Mouse (Mus musculus) left cerebral cortex, postnatal 4 days (tissue): ENCODE measurements at regions not wholly inside any gene's neighbourhood (a gene's known extent, or its start where the extent isn't known, plus 50 kb on each side); places are given as distances from the start of the nearest gene placed in this dataset.
A peak's percentile ranks its signal among the peaks of the same experiment; 100 is the strongest.

Experiments used
- DNase-seq: peaks from one replicate; pipeline ENCODE4 v3.0.0-alpha.2; 2022
- intact Hi-C: fragments of 180-260 bp; cut with DNase I; formaldehyde crosslinking; loops from one replicate; pipeline ENCODE4 v1.15.1; 2025

- intact Hi-C loops, result no loop called here
- no peak for DNase-seq
These were observed 114.8 kb upstream of the Vangl1 start for GRCm38 (mm10) chr3:102319331-102319730.

- DNase-seq, result no peak
- intact Hi-C loops, result no loop called here
These were observed 111.7 kb upstream of the Vangl1 start for GRCm38 (mm10) chr3:102316151-102316550.

DNA sequence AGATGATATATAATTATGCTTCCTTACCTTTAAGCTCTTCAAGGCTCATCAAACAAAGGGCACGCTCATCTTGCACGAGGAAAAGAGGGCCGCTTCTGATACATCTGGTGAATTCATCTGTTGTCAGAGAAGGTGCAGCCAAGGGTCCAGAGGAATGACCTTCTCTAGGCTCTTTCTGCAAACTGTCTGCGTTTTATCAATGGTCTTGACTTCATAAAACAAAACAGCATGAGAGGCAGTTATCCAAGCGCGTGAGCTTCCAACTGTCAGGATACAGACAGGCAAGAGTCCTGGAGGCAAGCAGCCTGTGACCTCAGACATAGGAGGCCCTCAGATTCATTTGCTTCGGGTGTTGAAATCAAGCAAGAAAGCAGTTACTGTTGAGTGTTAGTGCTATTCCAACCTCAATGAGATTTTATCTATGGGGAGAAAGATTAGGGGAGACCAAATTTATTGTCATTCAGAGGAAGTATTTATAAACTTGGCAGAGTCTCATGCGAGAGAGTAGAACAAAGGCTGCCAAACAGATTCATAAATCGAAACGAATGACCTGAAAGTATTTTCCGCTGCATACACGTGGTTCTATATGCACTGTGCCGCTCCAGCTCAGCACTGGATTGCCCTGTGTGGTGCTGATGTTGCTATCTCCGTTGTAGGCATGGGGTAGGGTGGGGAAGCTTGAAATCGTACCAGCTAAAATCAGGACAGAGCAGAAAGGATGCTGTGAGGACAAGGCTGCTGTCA lies 107.2 kb upstream of the Vangl1 start:
- no peak for DNase-seq
- intact Hi-C loops, result no loop called here

- DNase-seq, result no peak
- intact Hi-C loops, result no loop called here
These were observed 105.8 kb upstream of the Vangl1 start for GRCm38 (mm10) chr3:102310243-102310642.

- intact Hi-C loops, result no loop called here
- peak; percentile 79 for DNase-seq
These were observed 105.3 kb upstream of the Vangl1 start for GRCm38 (mm10) chr3:102309756-102310155.

- intact Hi-C loops, result no loop called here
- no peak for DNase-seq
These were observed 103.2 kb upstream of the Vangl1 start for GRCm38 (mm10) chr3:102307656-102308055.

DNA sequence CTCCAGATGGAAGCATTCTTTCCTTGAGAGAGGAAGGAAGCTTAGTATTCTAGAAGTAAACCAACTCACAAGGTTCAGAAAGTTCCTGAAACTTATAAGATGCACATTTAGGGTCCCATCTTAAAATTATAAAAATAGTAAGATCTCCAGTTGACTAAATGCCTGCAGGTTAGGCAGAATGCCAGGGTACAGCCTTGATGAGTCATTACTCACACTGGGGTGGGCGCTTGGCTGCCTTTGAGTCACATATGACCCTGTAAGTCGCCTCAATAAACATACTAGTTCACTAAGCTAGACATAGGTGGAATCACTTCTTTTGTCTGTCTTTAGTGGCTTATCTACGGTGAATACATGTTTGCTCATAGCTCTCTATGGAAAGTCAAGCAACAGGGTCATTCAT lies 87.9 kb upstream of the Vangl1 start:
- no peak for DNase-seq
- intact Hi-C loops, result no loop called here

GRCm38 (mm10) chr3:102281983-102282382 lies 77.5 kb upstream of the Vangl1 start:
- DNase-seq, result no peak
- intact Hi-C loops, result no loop called here

DNA sequence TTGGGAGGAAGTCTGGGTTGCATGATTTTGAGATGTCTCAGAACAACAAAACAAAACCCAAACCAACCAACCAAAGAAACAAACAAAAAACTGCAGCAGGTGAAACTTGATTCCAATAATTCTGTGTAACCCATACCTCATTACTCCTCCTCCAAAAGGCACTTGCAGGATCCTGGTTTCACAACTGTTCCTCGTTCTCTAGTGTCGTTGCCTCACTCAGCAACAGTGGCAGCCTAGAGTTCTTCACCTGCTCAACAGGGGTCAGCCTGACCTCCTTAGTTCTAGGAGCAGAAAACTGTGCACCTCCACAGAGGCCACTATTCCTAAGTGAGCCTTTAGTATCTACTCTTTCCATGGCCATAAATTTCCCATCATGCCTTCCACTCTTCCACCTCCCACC lies 72.3 kb upstream of the Vangl1 start:
- intact Hi-C loops, result no loop called here
- no peak for DNase-seq

DNA sequence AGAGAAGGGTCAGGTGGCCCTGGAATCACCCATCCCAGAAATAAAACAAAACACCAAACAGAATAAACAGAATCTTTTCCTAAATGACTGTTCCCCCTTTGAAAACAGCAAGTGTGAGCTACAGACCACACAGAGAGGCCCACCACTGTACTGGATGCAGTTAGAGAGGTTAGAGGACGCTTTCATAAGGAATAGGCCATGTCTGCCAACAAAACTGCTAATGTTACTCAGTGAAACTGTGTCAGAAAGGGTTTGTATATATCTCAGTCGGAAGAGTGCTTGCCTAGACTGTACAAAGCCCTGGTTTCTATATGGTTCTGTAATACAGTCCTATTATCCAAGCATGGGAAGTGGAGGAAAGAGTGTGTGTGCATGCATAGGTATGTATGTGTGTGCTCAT lies 71.8 kb upstream of the Vangl1 start:
- intact Hi-C loops, result no loop called here
- DNase-seq, result no peak

DNA sequence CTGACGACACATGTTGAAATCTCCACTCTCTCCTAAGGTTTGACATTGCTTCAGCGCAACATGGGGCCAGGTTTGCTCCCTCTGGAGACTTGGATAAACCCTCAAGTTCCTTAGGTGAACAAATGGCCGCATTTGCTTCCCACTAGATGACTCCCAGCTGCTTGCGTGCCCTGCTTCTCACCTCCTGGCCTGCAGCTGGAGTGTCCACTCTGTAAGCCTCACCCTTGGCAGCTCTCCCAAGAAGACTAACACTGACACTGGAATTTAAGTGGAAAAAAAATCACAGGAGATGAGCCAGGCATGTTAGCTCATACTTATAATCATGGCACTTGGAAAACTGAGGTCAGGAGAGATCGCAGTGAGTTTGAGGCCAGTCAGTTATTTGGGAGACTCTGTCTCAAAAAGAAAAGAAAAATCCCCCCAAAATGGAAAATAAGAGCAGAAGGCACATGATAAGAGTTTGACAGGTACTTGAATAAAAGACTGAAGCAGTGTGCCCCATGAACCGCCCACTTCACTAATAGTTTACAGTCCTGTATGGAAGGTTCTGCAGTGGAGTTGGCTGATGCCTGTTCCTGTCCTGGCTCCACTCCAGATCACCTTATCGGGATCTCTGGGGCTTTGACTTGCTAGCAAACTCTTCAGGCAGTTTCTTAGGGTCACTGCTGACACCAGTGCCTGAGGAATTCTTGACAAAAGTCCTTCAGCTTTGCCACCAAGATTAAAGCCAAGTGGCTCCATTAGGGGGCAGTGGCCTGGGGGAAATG lies 70.9 kb upstream of the Vangl1 start:
- no peak for DNase-seq
- intact Hi-C loops, result no loop called here

DNA sequence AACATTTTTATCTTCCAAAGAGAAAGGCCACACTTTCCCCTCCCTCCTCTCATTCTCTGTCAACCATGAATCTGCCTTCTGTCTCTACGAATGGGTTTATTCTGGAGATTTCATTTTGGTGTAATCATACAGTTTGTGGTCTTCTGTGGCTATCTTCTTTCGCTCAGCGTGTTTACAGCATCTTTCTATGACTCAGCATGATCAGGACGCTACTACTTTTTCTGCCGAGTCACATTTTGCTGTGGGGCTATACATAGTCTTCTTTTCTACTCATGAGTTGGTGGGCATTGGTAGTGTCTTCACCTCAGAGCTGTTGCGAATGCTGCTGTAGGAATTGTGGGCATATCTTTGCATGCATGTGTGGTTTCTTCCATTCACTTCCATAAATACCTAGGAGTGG lies 66.3 kb upstream of the Vangl1 start:
- intact Hi-C loops, result no loop called here
- DNase-seq, result no peak

GRCm38 (mm10) chr3:102270257-102270656 lies 65.8 kb upstream of the Vangl1 start:
- intact Hi-C loops, result no loop called here
- DNase-seq, result no peak

DNA sequence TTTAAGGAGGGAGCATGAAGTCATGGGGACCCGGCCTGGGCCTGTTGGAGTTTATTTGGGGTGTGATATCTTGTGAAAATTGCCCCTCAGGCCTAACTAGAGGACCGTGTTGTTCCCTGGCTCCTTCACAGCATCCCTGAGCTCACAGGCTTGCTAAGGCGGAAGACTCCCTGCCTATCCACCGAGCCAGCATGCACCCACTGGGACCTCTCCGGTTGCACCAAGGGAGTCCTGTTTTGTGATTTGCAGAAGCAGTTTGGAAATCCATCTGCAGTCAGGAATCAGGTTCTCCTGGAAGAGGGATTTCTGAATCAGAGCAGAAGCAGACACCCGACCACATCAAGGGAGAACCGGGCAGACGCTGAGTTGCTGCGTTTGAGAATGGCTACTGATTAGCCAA lies 61.6 kb upstream of the Vangl1 start:
- intact Hi-C loops, result no loop called here
- DNase-seq, result no peak

GRCm38 (mm10) chr3:102265146-102265545 lies 60.7 kb upstream of the Vangl1 start:
- DNase-seq, result no peak
- intact Hi-C loops, result no loop called here

GRCm38 (mm10) chr3:102263326-102263725 lies 58.8 kb upstream of the Vangl1 start:
- intact Hi-C loops, result no loop called here
- DNase-seq, result no peak

DNA sequence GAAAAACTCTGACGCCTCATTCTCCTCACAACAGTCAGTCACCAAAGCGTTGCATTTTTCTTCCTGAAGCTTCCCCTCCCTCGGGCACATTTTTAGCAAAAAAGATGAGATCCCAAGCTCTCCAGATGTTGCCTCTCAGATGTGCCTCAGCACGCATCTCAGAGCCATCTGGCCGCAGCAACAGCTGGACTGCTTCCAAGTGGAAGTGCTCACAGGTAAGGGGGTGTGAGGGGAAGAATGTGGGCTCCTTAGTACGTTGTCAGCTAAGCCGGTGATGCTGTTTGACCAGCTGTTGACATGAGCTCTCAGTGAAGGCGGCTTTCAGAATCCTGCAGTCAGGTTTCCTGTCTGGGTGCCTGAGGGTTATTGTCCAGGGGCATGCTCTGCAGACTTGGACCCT lies 58.2 kb upstream of the Vangl1 start:
- DNase-seq, result no peak
- intact Hi-C loops, result no loop called here

DNA sequence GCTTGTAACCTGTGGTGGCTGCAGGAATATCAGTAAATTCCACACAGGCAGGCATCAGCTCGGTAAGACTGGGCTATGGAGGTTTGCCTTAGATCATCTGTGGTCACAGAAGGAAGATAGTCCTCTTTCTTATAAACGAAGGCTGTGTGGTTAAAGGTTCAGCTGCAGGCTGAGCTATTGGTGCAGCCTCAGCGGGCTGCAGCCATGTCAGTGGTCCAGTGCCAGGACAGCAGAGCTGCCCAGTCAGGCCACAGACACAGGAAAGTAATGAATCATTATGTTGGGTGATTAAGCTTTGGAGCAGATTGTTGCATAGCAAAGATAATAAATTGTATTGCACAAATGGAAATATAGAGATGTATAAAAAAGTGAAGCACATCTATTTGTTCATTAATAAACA lies 57.0 kb upstream of the Vangl1 start:
- intact Hi-C loops, result no loop called here
- no peak for DNase-seq
